Mouse (Mus musculus): ENCODE measurements around the gene Zfp106. TPM values are rescaled to one million over a fixed set of nuclear protein-coding genes. Genes with fewer than 3 reads are reported as not detected.
"Not testable (repeated sequence)": the region's sequence is repeated elsewhere in the genome, so short reads cannot be mapped to it uniquely, and the experiment has no call there.

Zfp106 gene
- polyA plus RNA-seq, 1 experiment from 2014 or later: 75.0 TPM

DNA sequence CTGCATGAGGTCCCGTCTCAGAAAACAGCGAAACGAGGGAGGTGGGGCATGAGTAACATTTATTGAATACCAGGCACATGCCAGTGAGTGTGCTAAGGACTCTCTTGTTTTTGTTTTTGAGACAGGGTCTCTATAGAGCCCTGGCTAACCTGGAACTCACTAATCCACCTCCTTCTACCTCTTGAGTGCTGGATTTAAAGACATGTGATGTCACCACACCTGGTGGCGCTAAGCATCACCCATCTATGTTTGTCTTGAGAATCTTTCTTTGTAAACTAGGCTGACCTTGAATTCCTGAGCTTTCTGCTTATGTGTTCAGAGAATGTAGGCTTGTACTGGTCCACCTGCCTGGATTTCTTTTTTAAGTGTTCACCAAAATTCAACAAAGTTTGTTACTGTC, 14.2 kb upstream of the Zfp106 start:
- WGBS: 77% methylated on average over 4 of the region's 4 CpGs
- ATAC-seq (replicated peaks; ENCODE audit: low FRiP score): no peak
- no peak overlapping the region for H3K27ac ChIP-seq (ENCODE audit: low read depth, low read length)
- H3K9ac ChIP-seq (ENCODE audit: low read depth, low read length): no peak overlapping the region
- no peaks in the 10 kb centered on the region for H3K36me3 ChIP-seq (ENCODE audit: control insufficient read depth, insufficient read depth, low read length)
- no peaks in the 10 kb centered on the region for H3K27me3 ChIP-seq (replicated peaks; ENCODE audit: control insufficient read depth, insufficient read depth, low read length)
- peaks cover 31% of the 10 kb centered on the region for H3K4me1 ChIP-seq (replicated peaks; ENCODE audit: control insufficient read depth, insufficient read depth, low read length)
- DNase-seq (ENCODE audit: low spot score): no peak
- no peak overlapping the region for H3K4me2 ChIP-seq
- no peaks in the 10 kb centered on the region for H3K9me3 ChIP-seq (ENCODE audit: control insufficient read depth, low read length)
- H3K4me3 ChIP-seq (ENCODE audit: low read depth, low read length): no peak overlapping the region

DNA sequence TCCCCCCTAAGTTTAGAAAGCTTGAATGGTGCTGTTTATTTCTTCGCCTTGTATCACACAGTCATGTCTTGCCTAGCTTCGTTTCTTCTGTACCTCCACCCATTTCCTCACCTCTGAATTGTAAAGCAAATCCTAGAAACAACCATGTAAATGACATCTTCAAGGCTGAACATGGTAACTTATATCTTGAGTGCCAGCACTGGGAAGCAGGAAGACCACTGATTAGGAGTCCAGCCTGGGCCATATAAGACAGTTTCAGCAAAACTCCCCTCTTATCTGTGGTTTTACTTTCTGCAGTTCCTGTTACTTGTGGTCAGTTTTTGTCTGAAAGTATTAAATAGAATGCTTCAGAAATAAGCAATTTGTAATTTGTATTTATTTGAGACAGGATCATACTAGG, 12.3 kb upstream of the Zfp106 start:
- H3K4me3 ChIP-seq (ENCODE audit: low read depth, low read length): no peak overlapping the region
- peak; percentile 70 for ATAC-seq (replicated peaks; ENCODE audit: low FRiP score)
- H3K36me3 ChIP-seq (ENCODE audit: control insufficient read depth, insufficient read depth, low read length): no peaks in the 10 kb centered on the region
- no peak overlapping the region for H3K9ac ChIP-seq (ENCODE audit: low read depth, low read length)
- peak overlapping the region; percentile 41 for H3K4me2 ChIP-seq
- WGBS: 39% methylated on average over 2 of the region's 2 CpGs
- H3K27me3 ChIP-seq (replicated peaks; ENCODE audit: control insufficient read depth, insufficient read depth, low read length): no peaks in the 10 kb centered on the region
- DNase-seq (ENCODE audit: low spot score): no peak
- no peaks in the 10 kb centered on the region for H3K9me3 ChIP-seq (ENCODE audit: control insufficient read depth, low read length)
- peaks cover 33% of the 10 kb centered on the region for H3K4me1 ChIP-seq (replicated peaks; ENCODE audit: control insufficient read depth, insufficient read depth, low read length)
- H3K27ac ChIP-seq (ENCODE audit: low read depth, low read length): peak overlapping the region; percentile 53

DNA sequence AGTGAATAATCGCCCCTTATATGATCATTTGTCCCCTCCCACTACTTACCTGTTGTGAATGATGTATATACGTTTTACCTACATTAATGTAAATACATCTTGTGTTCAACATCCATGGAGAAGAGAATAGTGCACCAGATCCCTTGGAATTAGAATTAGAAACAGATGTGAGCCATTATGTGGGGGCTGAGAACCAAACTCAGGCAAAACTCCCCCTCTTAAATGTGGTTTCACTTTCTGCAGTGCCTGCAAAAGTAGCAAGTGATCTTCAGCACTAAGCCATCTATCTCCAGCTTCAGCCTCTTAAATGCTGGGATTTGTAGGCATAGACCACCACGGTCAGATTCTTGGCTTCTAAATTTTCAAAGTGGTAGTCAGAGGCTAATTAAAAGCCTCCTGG, 11.5 kb upstream of the Zfp106 start:
- no peaks in the 10 kb centered on the region for H3K36me3 ChIP-seq (ENCODE audit: control insufficient read depth, insufficient read depth, low read length)
- DNase-seq (ENCODE audit: low spot score): no peak
- H3K4me2 ChIP-seq: peak overlapping the region; percentile 41
- 69% methylated on average over 3 of the region's 3 CpGs for WGBS
- no peak overlapping the region for H3K4me3 ChIP-seq (ENCODE audit: low read depth, low read length)
- ATAC-seq (replicated peaks; ENCODE audit: low FRiP score): no peak
- H3K27me3 ChIP-seq (replicated peaks; ENCODE audit: control insufficient read depth, insufficient read depth, low read length): no peaks in the 10 kb centered on the region
- no peak overlapping the region for H3K9ac ChIP-seq (ENCODE audit: low read depth, low read length)
- H3K9me3 ChIP-seq (ENCODE audit: control insufficient read depth, low read length): no peaks in the 10 kb centered on the region
- H3K4me1 ChIP-seq (replicated peaks; ENCODE audit: control insufficient read depth, insufficient read depth, low read length): peaks cover 34% of the 10 kb centered on the region
- H3K27ac ChIP-seq (ENCODE audit: low read depth, low read length): peak overlapping the region; percentile 49; the same call in 1 of the 2 replicates

DNA sequence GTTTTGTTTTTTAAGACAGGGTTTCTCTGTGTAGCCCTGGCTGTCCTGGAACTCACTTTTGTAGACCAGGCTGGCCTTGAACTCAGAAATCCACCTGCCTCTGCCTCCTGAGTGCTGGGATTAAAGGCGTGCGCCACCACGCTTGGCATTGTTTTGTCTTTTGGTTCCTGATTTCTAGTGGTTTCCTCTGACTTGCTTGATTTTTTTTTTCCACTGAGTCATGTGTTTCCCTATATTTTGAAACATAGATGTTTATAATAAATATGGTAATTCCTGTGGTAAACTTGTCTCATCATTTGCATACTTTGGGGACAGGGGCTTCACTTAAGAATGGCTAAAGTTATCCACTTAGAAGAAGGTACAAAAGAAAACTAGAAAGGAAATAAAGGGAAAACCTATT, 8.5 kb upstream of the Zfp106 start:
- H3K4me2 ChIP-seq; H3K36me3 ChIP-seq (ENCODE audit: control insufficient read depth, insufficient read depth, low read length); H3K27me3 ChIP-seq (replicated peaks; ENCODE audit: control insufficient read depth, insufficient read depth, low read length); ATAC-seq (replicated peaks; ENCODE audit: low FRiP score); H3K27ac ChIP-seq (ENCODE audit: low read depth, low read length); H3K4me3 ChIP-seq (ENCODE audit: low read depth, low read length); H3K9me3 ChIP-seq (ENCODE audit: control insufficient read depth, low read length); DNase-seq (ENCODE audit: low spot score); H3K9ac ChIP-seq (ENCODE audit: low read depth, low read length): not testable (repeated sequence)
- WGBS: 89% methylated on average over 3 of the region's 3 CpGs
- peaks cover 29% of the 10 kb centered on the region for H3K4me1 ChIP-seq (replicated peaks; ENCODE audit: control insufficient read depth, insufficient read depth, low read length)

DNA sequence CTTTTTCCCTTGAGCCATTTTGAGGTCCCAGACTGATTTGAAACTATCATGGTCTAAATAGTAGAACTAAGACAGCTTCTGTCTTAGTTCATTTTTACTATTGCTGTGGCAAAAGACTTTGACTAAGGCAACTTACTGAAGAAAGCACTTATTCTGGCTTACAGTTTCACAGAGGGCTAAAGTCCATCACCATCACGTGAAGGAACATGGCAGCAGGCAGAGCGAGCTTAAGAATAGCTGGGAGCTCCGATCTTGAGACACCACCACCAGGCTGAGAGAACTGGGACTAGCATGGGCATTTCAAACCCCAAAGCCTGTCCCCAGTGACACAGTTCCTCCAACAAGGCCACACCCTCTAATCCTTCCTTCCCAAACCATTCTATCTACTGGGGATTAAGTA, 7.4 kb upstream of the Zfp106 start:
- ATAC-seq (replicated peaks; ENCODE audit: low FRiP score): no peak
- no peak for DNase-seq (ENCODE audit: low spot score)
- WGBS: 90% methylated on average over 3 of the region's 3 CpGs
- H3K9ac ChIP-seq (ENCODE audit: low read depth, low read length): no peak overlapping the region
- no peaks in the 10 kb centered on the region for H3K9me3 ChIP-seq (ENCODE audit: control insufficient read depth, low read length)
- H3K4me2 ChIP-seq: no peak overlapping the region
- H3K36me3 ChIP-seq (ENCODE audit: control insufficient read depth, insufficient read depth, low read length): no peaks in the 10 kb centered on the region
- H3K4me3 ChIP-seq (ENCODE audit: low read depth, low read length): no peak overlapping the region
- no peak overlapping the region for H3K27ac ChIP-seq (ENCODE audit: low read depth, low read length)
- H3K27me3 ChIP-seq (replicated peaks; ENCODE audit: control insufficient read depth, insufficient read depth, low read length): no peaks in the 10 kb centered on the region
- H3K4me1 ChIP-seq (replicated peaks; ENCODE audit: control insufficient read depth, insufficient read depth, low read length): peaks cover 22% of the 10 kb centered on the region

DNA sequence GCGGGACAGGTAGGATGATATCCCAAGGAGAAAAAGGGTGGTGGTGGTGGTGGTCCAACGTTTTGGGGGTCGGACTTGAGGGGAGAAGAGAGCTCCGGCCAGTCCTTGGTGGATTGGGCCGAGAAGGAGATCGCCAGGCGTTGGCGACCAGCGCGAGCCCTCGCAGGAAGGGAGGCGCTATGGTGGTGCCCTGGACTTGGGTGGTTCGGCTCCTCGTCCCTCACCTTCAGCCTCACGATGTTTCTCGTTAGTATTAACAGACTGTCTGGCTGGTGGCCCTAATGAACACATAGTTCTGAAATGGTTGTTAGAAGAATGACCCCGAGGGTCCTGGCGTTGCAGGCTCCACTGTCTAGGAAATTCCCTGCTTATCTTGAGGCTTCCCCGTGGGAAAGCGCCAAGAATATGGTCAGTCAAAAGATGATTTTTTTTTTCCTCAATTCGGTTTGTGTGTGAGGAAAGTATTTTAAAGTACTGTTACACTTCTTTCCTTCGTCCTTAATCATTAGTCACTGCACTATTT, 4.2 kb upstream of the Zfp106 start:
- H3K4me3 ChIP-seq (ENCODE audit: low read depth, low read length): peak overlapping the region; percentile 65
- peaks cover 18% of the 10 kb centered on the region for H3K4me1 ChIP-seq (replicated peaks; ENCODE audit: control insufficient read depth, insufficient read depth, low read length)
- ATAC-seq (replicated peaks; ENCODE audit: low FRiP score): peak; percentile 41
- 1% methylated on average over 22 of the region's 22 CpGs for WGBS
- H3K9me3 ChIP-seq (ENCODE audit: control insufficient read depth, low read length): no peaks in the 10 kb centered on the region
- H3K27ac ChIP-seq (ENCODE audit: low read depth, low read length): peak overlapping the region; percentile 79
- peak overlapping the region; percentile 77 for H3K4me2 ChIP-seq
- no peak for DNase-seq (ENCODE audit: low spot score)
- H3K9ac ChIP-seq (ENCODE audit: low read depth, low read length): peak overlapping the region; percentile 73
- H3K27me3 ChIP-seq (replicated peaks; ENCODE audit: control insufficient read depth, insufficient read depth, low read length): no peaks in the 10 kb centered on the region
- no peaks in the 10 kb centered on the region for H3K36me3 ChIP-seq (ENCODE audit: control insufficient read depth, insufficient read depth, low read length)

DNA sequence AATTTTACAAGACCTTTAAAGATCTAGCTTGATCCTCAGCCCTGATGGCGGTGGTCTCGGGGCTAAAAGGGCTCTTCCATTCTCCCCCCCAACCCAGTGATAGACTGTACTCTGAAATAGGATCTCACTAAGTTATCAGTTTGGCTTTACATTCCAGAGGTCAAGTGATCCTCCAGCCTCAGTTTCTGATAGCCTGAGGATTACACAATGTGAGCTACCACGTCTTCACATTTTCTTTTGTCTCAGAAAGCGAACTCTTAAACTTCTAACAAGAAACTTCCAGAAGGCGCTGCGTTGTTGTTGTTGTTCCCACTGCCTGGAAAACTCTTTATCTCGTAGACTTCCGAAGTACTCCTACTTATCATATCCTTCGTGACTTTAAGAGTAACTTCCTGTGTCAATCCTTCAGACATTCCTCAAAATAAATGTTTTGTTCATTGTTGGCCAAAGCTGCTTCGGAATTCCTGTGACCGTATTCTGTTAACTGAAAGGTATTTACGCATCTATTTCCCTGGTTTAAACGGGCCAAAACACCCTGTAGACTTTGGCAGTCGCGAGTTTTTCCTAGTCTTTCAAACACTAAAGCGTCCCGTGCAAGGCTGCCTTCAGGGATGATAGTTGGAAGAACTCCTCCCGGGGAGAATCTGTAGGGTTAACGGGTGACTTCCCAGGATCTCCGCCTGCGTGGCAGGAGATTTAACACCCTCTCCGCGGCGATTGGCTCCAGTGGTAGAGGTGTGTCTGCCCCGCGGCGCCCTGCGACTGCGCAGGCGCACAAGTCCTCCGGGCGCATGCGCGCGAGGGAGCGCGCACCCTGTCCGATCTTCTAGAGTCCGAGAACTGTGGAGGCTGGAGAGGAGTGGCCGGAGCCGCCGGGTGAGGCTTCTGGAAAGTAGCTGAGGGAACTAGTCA, 3.5 kb upstream of the Zfp106 start, which contains the start of gene Snap23:
Gene Snap23, plus strand, starts transcription at position 786 of the 912 bp plus-strand sequence.
- no peaks in the 10 kb centered on the region for H3K27me3 ChIP-seq (replicated peaks; ENCODE audit: control insufficient read depth, insufficient read depth, low read length)
- H3K4me1 ChIP-seq (replicated peaks; ENCODE audit: control insufficient read depth, insufficient read depth, low read length): peaks cover 18% of the 10 kb centered on the region
- H3K9me3 ChIP-seq (ENCODE audit: control insufficient read depth, low read length): no peaks in the 10 kb centered on the region
- peak within 1 kb of the TSS; percentile 73 for H3K9ac ChIP-seq (ENCODE audit: low read depth, low read length)
- WGBS: 2% methylated on average over 42 of the region's 42 CpGs
- peak within 1 kb of the TSS; percentile 79 for H3K27ac ChIP-seq (ENCODE audit: low read depth, low read length)
- peak within 1 kb of the TSS; percentile 65 for H3K4me3 ChIP-seq (ENCODE audit: low read depth, low read length)
- H3K4me2 ChIP-seq: peak within 1 kb of the TSS; percentile 77
- ATAC-seq (replicated peaks; ENCODE audit: low FRiP score): peak; percentile 87
- peak; percentile 89 for DNase-seq (ENCODE audit: low spot score)
- no peaks in the 10 kb centered on the region for H3K36me3 ChIP-seq (ENCODE audit: control insufficient read depth, insufficient read depth, low read length)

DNA sequence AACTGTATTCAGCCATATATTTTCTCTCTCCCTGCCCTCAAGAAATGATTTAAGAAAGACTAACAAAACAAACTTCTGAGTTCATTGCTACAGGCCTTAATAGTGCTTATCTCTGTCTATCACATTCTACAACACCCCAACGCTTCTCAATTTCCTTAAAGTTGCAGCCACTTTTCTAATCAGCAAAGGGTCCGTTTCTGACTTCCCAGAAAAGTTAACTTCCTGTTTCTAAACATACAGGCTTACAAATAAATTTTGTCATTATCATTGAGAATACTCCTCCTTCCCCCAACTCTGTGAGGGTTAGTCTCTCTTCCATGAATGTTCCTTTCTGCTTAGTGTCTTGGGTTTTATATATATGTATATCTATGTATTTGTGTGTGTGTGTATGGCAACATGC, 1.7 kb upstream of the Zfp106 start:
- Histone ChIP-seq H3K9ac (ENCODE audit: low read depth, low read length) (no peak overlapping the region), H3K4me1 (replicated peaks; ENCODE audit: control insufficient read depth, insufficient read depth, low read length) (peaks cover 15% of the 10 kb centered on the region), H3K27me3 (replicated peaks; ENCODE audit: control insufficient read depth, insufficient read depth, low read length) (no peaks in the 10 kb centered on the region), H3K36me3 (ENCODE audit: control insufficient read depth, insufficient read depth, low read length) (no peaks in the 10 kb centered on the region), H3K9me3 (ENCODE audit: control insufficient read depth, low read length) (no peaks in the 10 kb centered on the region), H3K4me3 (ENCODE audit: low read depth, low read length) (no peak overlapping the region), H3K4me2 (peak overlapping the region; percentile 46), H3K27ac (ENCODE audit: low read depth, low read length) (peak overlapping the region; percentile 79)
- WGBS: 33% methylated on average over 2 of the region's 2 CpGs
- no peak for DNase-seq (ENCODE audit: low spot score)
- ATAC-seq (replicated peaks; ENCODE audit: low FRiP score): 0 out of 2 replicates have a peak, but pooled peaks have one; percentile 29

All from liver, embryonic 11.5 days (tissue).